Mouse (Mus musculus) CD4-positive, CD25-positive, alpha-beta regulatory T cell (primary cell): ENCODE data around the gene Olfr171. TPM values are rescaled to one million over a fixed set of nuclear protein-coding genes. Genes with fewer than 3 reads are reported as not detected.

Experiments
- polyA plus RNA-seq: library from polyadenylated mRNA; unstranded; fragments of 100-300 nt; shearing (Covaris generic); gene quantifications from one replicate; pipeline ENCODE4 v1.2.1, GENCODE M21; 2017

Olfr171 gene
- not detected for polyA plus RNA-seq

GRCm38 (mm10) chr16:19629816-19630215 lies at the start of gene Olfr171:
Gene Olfr171 (minus strand): TSS chr16:19629916.

DNA sequence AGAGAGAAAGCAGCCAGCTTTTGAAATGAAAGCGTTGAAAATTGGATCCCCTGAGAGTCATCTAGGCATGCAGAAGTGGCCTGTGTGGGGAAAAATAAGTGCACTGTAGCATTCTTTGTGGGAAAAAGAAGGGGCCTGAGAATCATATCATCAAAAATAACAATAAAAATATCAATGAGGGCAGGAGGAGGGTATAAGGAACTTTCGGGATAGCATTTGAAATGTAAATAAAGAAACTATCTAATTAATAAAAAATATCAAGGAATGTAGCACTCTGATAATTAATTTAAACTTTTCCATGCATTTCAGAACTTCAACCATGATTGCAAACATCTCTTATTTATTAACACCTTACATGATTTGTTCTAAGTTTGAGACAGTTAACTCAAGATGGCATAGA lies 17.9 kb downstream of the Olfr171 start, which contains the start of gene Olfr170:
Gene Olfr170 (minus strand): TSS at position 101 of the 400 bp plus-strand sequence.

Other genes with a start within 250 kb of the Olfr171 start
- gene Olfr165, start 206.8 kb downstream of the Olfr171 start, polyA plus RNA-seq = not detected
- gene Olfr166, start 146.2 kb downstream of the Olfr171 start, polyA plus RNA-seq = not detected
- gene Olfr167, start 107.7 kb downstream of the Olfr171 start, polyA plus RNA-seq = 0.19 TPM
- gene Olfr168, start 94.4 kb downstream of the Olfr171 start, polyA plus RNA-seq = not detected
- gene Olfr169, start 58.1 kb downstream of the Olfr171 start, polyA plus RNA-seq = not detected
- gene Olfr170, start 18.0 kb downstream of the Olfr171 start, polyA plus RNA-seq = not detected
- gene Lamp3, start 76.5 kb upstream of the Olfr171 start, polyA plus RNA-seq = not detected
- gene B3gnt5, start 130.3 kb upstream of the Olfr171 start, polyA plus RNA-seq = 7.9 TPM